Comparison of ENCODE assay signal across 22 mouse cellular contexts in genomic region chr19:31413571-31413970, GRCm38 (mm10).
DNase-seq lines count a peak whose midpoint lies in the region; ATAC-seq lines count a peak whose summit lies in the region.
"Had no signal": no experiment of that assay in that cellular context is flagged by ENCODE, and none has a peak within 500 bp of the region (broad histone marks: within the 10 kb centered on the region; RNA-seq: fewer than 3 reads in every experiment).

No protein-coding gene starts in this region.

- ATAC-seq in intestine, embryonic 15.5 days: no peak
- ATAC-seq: activated CD4-positive, CD25-positive, alpha-beta regulatory T cell, adult 4 months; CD4-positive, CD25-positive, alpha-beta regulatory T cell, adult 4 months; forebrain, embryonic 13.5 days; forebrain, embryonic 15.5 days; forebrain, postnatal 0 days; Patski had no signal

- no peak overlapping the region for H3K27ac ChIP-seq in intestine, embryonic 15.5 days
- H3K27ac ChIP-seq: embryonic facial prominence, embryonic 10.5 days; embryonic facial prominence, embryonic 12.5 days; forebrain, embryonic 13.5 days; forebrain, embryonic 15.5 days had no signal

- no peaks in the 10 kb centered on the region for H3K27me3 ChIP-seq in intestine, embryonic 15.5 days (replicated peaks)
- H3K27me3 ChIP-seq: CH12.LX; embryonic facial prominence, embryonic 12.5 days; forebrain, embryonic 13.5 days; forebrain, embryonic 15.5 days had no signal

- no peaks in the 10 kb centered on the region for H3K4me1 ChIP-seq in intestine, embryonic 15.5 days (replicated peaks)
- H3K4me1 ChIP-seq: embryonic facial prominence, embryonic 10.5 days; embryonic facial prominence, embryonic 12.5 days; forebrain, embryonic 13.5 days; forebrain, embryonic 15.5 days had no signal

- no peak overlapping the region for H3K4me2 ChIP-seq in intestine, embryonic 15.5 days (replicated peaks)
- H3K4me2 ChIP-seq: embryonic facial prominence, embryonic 12.5 days; forebrain, embryonic 13.5 days; forebrain, embryonic 15.5 days had no signal

- H3K9ac ChIP-seq in intestine, embryonic 15.5 days: no peak overlapping the region
- H3K9ac ChIP-seq: embryonic facial prominence, embryonic 12.5 days; forebrain, embryonic 13.5 days; forebrain, embryonic 15.5 days; forebrain, postnatal 0 days had no signal

- no peak overlapping the region for H3K4me3 ChIP-seq in intestine, embryonic 15.5 days (replicated peaks)
- H3K4me3 ChIP-seq: embryonic facial prominence, embryonic 10.5 days; embryonic facial prominence, embryonic 12.5 days; forebrain, embryonic 13.5 days; forebrain, embryonic 15.5 days had no signal

- no peaks in the 10 kb centered on the region for H3K9me3 ChIP-seq in intestine, embryonic 15.5 days
- H3K9me3 ChIP-seq: embryonic facial prominence, embryonic 10.5 days; embryonic facial prominence, embryonic 12.5 days; forebrain, embryonic 13.5 days; forebrain, embryonic 15.5 days; G1E had no signal

- WGBS in intestine, embryonic 15.5 days: 79% methylated on average over 7 of the region's 7 CpGs

- peak; percentile 49 for DNase-seq in adrenal gland, adult 2 months
- no peak for DNase-seq in adrenal gland, adult 18-20 months (ENCODE audit: low spot score in 2 of 2)
- DNase-seq in adrenal gland, postnatal 14 days: peak; percentile 28
- no peak for DNase-seq in adrenal gland, postnatal 4 days (ENCODE audit: low spot score in 2 of 2)
- DNase-seq in adrenal gland, postnatal 25 days: peak; percentile 52
- DNase-seq: B cell, adult 2 months; cerebellum, adult 11-12 months; cerebellum, adult 2 months; cerebellum, adult 9-10 months; cerebellum, postnatal 10 days; cerebellum, postnatal 25 days; forebrain, postnatal 0 days had no signal

- no peaks in the 10 kb centered on the region for H3K36me3 ChIP-seq in intestine, embryonic 15.5 days
- H3K36me3 ChIP-seq: embryonic facial prominence, embryonic 10.5 days; embryonic facial prominence, embryonic 12.5 days; forebrain, embryonic 15.5 days; G1E had no signal

Comparison
In these comparisons a context has a peak if more than half of its experiments do, and no peak if none do; other contexts are left out.
1. DNase-seq: peak in adrenal gland, adult 2 months (single experiment), adrenal gland, postnatal 14 days (single experiment) and adrenal gland, postnatal 25 days (single experiment); none in adrenal gland, adult 18-20 months (0 of 2) and adrenal gland, postnatal 4 days (0 of 2).